Mouse (Mus musculus) lung, adult 2 months (tissue): ENCODE measurements around the gene Hhip.

Experiments
- CTCF ChIP-seq: fragments of 200-500 bp; IDR thresholded peaks from 2 replicates; pipeline ENCODE4 v1.5.1; 2011; ENCODE audit warnings: mild to moderate bottlenecking, low read length, control low read depth; ENCODE audit not compliant: insufficient read depth
- POLR2A ChIP-seq: fragments of 200-500 bp; IDR thresholded peaks from 2 replicates; pipeline ENCODE4 v1.6.1; 2011; ENCODE audit warnings: low read depth, mild to moderate bottlenecking, control low read depth, low read length, borderline replicate concordance; ENCODE audit errors: extremely low read depth

- no peak for TF ChIP-seq POLR2A
- TF ChIP-seq CTCF = no peak
Observed at GRCm38 (mm10) chr8:80052838-80053237, 5.0 kb downstream of the Hhip start.
